Mouse (Mus musculus): ENCODE measurements around the gene Nfix. TPM values are rescaled to one million over a fixed set of nuclear protein-coding genes. Genes with fewer than 3 reads are reported as not detected.
A peak's percentile ranks its signal among the peaks of the same experiment; 100 is the strongest.

The Nfix gene
- total RNA-seq, 1 experiment from 2014 or later, result 124 TPM

DNA sequence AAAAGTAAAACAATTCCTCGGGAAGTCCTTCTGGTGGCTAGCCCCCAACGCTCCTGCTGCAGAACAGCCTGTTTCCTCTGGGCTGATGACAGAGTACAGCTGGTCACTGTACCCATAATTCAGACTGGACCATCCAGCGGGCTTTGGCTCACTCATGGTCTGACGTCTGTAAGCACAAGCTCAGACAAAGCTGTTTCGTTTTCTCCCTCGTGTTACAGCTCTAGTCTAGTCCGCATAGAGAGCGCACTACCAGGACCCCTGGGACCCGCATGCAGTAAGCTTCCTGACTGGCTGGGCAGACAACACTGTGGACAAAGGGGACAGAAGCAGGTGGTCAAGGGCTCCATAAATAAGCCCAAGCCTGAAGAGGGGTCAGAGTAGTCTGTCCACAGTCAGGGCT lies 33.7 kb downstream of the Nfix start:
- no peak for DNase-seq

DNA sequence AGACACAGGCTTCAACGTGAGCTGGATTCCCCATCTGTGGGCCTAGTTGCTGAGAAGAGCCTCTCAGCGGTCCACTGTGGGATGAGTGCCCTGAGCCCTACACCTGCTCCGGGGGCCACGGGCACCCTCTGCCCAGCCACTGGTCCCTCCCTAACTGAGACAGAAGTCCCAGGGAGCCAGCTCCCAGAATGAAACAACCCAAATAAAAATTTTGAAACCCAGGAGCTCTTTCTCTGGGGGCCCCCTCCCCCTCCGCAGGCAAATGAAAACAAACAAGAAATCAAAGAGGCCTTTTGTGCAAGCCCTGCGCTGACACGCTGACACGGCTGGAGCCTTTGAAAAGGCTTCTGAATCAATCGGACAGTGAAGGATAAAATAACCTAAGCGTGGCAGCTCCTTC lies 34.5 kb downstream of the Nfix start:
- DNase-seq, result no peak

DNA sequence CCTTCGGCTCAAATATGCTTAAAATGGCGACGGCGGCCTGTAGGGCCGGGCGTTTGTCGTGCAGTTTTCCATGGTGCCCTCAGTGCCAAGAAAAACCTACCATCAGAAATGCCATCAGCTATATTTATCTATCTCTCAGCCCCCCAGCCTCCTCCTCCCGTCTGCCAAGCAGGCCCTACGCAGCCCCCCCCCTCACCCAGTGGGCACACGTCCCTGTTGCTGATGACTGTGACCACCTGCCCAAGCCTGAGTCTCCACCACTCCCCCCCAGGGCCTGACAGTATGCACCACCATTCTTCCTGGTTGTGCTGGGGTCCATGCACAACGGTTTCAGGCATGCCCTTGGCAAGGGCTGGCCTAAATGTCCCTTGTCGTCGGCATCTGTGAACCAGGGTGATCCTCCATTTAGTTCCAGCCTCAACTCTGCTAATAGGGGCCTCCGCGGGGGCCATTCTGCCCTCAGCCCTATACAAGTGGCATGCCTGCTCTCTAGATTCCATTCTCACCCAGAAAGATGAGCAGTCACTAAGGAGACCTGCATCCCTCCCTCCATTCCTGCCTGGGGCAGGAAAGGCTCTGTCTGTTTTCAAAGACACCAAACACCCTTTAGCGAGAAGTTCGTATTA lies 35.2 kb downstream of the Nfix start:
- no peak for DNase-seq

DNA sequence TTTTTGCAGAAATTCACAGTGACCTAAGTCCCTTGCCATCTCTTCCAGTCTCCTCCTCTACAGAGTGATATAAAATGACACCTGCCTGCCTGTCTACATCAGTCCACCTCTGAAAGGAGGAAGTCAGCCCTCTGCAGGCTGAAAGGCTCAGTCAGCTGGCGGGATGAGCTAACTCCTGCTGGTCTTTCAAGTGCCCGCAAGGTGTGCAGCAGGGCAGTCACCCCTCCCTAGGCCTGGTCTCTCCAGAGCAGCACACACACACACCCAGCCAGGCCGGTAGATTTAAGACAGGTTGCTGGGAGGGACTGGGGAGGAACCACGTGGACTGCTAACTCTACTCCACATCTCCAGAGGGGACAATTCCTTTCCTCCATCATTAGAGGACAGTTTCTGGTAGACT lies 36.0 kb downstream of the Nfix start:
- DNase-seq, result no peak

DNA sequence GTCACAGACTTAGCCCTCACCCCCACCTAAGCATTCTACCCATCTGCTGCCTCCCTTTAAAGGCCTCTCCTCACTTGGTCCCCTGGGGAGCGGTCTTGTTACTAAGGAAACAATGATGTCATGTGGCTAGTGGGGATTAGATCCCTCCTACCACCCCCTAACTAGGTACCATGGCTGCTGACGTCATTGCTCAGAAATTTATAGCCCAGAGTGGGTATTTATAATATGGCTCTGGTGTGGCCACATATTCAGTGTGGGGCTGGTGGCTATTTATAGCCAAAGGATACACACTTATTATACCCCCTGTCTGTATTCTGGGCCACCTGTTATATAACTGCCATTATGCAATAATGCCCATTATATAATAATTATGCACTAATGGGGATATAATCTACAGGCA lies 39.2 kb downstream of the Nfix start:
- DNase-seq, result no peak

DNA sequence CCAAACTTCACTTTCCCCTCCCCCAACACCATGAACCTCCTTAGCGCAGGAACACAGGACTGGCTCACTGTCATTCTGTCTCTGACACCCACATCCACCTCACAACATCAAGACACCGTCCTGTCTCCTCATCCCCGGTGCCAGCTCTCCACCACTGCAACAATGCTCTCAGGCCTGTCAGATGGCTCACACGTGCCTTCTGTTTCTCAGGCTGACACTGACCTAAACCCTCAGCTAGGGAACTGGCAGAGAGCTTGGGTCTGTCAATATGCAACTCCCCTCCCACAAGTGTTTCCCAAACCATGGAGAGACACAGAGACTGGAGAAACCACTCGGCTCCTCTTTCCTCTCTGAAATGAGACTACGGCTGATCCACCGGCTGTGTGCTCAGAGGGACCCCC lies 39.7 kb downstream of the Nfix start:
- no peak for DNase-seq

DNA sequence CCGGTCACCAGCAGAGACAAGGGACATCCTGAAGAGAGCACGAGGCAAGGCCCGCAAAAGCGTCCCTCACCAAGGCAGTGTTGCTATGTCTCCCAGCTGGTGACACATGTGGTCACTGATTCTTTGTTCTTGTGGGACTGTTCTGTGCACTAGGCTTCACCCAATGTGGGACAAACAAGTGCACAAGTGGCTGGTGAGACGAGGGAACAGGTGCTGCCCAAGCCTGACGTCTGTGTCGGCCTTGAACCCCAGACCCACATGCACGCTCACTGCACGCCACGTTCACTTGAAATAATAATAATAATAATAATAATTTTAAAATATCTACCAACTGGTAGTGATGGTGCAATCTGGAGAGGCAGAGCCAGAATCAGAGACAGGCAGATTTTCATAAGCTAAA lies 40.4 kb downstream of the Nfix start:
- no peak for DNase-seq

DNA sequence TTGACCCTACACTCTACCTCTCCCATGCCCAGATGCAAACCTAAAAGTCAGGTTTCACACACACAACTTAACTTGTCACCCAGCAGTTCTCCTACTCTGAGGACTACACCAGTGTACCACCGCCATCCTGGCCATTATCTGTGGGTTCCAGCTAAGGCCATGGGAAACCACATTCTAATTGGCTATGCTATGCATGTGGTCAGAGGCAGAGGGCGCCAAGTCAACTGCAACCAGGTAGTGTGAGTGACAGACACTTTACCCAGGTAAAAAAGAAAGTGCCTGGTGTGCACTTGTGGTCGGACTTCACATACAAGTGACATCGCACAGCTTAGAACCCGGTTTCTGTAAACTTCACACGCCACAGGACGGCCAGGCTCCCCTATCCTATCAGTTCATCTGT lies 41.0 kb downstream of the Nfix start:
- no peak for DNase-seq

DNA sequence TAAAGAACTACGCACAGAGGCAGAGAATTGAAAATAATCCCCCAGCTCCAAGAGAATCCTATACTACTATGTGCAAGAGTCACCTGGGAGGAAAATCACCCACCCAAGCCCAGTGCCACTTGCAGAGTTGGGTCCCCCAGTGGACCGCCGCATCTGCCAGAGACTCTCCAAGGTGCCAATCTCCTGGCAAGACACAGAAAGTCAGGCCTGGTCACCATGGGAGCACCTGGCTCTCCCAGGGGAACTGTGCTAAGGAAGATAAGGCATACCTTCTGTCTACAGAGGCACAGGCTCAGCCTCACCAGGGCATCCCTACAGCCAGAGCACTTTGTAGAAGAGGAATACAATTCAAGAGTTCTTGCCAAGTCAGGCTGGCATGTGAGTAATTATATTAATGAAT lies 41.8 kb downstream of the Nfix start:
- no peak for DNase-seq

DNA sequence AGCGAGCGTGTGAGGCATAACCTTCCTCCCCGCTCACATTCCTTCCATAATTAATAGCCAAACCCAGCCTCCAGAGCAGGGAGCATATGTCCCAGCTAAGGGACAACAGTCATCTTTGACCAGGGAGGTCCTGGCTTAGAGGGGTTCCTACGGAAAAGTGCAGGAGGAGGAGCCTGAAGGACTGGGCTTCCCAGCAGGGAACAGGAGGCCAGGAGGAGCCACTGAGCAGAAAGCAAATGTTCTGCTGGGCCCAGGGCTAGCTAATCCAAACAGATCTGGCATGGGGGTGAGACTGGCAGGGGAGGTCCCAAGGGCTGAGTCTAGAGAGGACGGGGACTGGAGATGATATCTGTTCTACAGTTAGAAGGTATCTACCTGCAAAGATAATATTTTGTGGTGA lies 42.6 kb downstream of the Nfix start:
- no peak for DNase-seq

DNA sequence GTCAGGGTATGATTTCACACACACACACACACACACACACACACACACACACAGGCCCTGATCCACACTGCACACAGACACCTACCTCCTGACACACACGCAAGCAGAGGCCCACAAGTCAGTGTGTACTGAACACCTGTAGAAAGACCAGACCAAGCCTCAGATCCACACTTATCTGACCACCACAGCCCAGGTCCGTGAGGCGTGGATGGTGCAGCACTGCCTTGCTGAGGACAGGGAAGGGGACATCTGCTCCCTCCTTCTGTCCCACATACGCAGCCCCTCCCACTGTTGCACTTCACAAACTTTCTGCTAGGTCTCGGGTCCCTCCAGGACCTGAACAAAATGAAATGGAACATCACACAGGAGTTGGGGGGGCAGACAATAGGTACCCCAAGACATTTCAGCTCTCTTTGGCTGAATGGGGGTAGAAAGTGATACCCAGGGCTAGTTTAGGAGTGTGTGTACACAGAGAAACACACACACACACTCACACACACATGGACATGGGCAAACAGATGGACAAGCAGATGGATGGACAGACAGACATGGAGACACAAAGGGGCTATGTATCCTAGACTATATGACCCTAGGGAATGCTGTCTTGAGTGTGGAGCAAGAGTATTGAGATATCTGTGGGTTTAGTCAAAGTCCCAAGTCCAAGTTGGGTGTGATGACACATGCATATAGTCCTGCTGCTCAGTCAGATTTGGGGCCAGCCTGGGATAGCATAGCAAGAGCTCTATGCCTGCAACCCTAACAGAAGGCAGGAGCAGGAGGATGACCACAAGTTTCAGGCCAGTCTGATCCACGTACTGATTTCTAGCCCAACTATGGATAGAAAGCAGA lies 47.2 kb downstream of the Nfix start:
- DNase-seq, result no peak

DNA sequence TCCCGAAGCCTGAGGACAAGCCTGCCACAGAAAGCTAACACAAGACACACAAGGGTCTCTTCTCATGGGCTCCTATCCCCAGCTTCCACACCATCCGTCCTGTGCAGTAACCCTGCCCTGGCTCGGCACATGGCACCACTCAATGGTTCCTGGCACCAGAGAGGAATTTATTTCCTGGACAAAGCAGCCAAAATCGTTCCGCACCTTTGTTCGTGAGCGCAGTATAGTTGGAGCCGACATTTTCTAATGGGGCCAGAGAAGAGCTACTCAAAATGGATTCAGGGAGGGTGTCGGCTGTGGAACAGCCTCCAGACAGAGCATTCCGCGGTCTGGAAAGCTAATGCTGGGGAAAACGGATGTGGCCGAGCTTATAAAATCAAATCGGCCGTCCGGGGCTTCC lies 50.6 kb downstream of the Nfix start:
- no peak for DNase-seq

DNA sequence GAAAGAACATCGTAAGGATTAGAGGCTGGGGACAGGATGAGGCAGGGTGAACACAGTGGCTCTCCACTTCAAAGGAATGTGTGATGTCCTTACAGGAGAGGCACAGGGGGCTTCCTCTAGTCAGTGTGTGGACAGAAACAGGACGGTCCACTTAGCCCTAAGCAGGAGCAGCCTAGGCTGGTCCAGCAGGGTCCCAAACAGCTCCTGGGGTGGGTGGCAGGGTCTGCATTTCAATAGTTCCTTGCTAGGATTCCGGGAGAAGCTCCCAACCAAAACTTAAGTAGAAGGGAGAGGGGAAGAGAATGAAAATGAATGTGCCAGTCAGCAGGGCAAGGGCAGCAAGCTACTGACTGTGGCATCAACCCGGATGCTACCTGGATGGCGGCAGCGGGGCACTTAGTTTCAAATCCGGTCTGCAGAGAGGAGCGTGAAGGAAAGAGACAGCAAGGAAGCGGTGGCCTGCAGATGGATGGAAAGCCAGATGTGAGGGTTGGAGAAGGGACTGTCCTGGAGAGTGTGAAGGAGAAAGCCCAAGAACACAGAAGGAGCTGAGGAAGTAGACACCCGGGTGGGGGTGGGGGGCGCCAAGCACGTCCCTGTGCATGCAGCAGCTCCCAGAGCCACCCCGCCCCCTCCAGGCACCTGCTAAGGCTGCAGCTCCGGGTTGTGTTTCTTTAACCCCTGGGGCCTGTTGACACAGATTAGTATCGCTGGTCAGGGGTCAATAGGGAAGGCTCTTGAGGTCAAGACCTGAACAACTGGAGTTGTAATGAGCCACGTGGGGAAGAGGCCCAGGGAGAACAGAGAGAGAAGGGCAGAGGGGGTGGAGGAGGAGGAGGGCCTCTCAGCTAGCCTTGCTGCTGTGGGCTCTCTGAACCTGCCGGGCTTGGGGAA lies 54.9 kb downstream of the Nfix start:
- DNase-seq, result no peak

DNA sequence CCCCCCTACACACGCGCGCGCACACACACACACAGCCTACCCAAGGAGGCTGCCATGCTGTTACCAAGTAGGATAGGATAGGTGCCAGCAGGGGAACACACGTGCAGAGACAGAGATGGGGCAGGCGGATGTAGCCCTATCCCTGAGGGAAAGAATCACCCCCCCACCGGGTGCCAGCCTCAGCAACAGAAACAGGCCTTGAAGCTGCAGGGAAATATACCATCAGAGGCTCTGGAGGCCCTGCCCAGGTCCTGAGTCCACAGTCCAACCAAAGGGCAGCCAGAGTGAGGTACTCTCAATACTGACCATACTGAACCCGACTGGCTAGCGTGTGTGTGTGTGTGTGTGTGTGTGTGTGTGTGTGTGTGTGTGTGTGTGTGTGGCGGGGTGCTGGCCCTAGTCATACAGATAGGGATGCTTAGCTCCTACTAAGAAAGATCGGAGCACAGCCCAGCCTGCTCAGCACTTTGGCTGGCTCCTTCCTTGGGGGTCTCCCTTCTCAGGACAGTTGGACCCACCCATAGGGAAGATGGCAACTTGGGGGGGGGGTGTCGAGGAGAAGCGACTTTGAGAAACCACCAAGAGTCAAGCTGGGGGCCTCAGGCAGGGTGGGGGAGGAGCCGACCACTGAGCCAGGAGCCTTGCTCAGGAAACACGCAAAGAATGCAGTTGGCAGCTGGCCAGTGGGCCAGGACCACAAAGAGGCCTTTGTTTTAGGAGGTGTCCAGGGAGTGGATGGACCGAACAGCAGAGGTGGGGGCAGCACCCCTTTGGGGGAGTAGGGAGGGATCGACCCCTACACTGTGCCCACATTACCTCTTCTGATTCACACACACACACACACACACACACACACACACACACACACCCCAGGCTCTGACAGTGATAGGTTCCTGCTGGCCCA lies 56.4 kb downstream of the Nfix start:
- peak; percentile 75 for DNase-seq

DNA sequence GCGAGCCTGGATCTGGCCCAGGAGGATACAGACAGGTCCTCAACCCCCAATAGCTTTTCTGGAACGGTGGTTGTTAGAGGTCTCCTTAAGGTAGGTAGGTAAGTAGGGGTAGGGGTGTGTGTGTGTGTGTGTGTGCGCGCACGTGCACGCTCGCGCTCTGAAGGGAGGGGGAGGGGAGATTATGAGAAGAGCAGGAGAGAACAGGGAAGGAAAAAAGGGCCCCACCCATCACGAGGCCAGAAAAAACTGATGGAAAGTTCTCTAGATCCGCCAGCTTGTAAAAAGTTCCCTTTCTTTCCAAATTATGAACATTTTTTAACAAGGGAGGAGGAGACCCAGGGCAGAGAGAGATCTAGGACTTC lies 57.1 kb downstream of the Nfix start:
- DNase-seq, result no peak

DNA sequence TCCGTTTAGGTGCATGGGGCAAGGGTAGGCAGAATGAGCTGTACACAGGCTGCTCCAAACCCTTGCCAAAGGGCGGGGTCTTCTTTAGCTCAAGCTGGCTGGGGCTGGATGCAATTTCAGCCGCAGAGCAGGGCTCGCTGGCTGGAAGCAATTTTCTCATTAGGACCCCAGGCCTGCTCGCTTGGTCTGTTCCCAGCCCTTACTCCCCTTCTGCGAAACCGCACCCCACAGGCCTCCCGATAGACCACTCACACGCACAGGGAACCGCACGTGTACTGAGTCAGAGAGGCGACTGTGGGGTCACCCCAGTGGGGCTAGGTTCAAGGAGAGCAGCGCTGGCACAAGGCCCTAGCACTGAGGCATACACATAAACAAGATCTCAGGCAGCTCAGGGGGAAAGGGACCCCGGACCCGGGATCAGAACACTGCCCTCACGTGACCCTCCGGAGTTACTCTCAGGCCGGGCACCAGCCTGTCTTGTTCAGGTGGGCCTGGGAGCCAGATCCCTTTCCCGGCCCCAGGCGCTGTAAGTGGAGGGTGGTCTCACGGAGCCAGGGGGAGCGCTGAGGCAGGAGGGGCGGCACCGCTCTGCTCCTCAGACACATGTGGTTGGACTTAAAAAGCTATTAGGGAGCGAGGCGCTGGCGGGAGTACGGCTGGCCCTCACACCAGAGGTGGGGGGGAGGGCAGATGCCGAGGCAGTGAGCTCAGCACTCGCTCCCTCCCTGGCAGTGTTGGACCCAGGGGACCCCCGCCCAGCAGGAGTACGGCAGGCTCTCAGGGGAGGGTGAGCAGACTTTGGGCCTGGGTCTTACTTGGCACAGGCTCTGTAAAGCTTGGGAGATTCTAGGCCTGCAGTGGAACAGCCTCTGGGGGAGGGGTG lies 57.7 kb downstream of the Nfix start:
- DNase-seq, result peak; percentile 58

DNA sequence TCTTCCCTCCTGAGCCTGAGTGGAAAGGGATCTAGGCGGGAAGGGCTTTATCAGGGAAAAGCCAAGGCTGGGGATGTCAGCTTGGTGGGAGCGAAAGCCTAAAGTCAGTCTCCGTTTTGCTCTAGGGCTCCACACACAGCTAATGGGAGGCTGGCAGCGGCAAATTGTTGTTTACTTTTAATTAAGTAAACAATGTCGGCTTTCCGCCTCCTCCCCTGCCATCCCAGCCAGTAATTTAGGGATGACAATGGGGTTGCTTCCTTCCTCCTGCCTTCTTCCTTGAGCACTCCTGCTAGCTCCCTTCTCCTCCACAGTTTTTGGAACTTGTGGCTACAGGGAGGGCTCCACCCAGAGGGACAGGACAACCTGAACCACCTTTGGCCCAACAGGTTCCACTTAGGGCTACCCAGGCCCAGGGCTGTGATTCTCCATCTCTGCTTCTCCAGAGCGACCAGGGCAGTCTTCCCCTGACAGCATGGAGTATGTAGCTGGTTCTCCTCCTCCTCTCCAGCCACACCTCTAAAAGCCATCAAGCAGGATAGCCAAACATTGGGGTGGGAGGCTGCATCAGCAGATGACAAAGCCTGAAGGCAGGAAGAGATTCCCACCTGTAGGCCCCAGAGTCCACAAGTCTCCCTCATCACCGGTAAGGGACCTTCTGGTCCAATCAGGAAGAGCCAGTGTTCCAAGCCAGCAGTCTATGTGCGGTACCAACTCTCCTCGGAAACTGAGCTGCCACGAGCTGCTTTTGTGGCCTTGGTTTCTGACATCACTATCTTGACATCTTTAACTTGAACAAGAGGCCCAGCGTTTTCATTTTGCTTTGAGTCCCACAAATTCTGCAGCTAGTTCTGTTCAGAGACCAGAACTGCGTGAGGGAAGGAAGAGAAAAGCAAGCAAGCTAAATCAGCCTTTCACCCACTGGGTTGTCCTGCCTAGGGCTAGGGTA lies 59.0 kb downstream of the Nfix start:
- no peak for DNase-seq

DNA sequence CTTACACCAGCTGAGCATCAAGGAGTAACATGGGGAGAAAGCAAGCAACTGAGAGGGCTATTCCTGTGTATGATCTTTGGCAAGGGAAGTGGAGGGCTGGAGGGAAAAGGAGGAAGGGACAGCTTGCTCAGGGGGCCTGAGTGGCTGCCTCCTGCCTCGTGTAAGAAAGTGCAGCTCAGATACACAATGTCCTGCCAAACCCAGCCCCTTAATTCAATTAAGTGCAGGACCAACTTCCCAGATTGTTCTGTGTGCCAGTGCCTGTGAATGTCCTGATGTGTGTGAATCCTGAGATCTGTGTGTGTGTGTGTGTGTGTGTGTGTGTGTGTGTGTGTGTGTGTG lies 60.8 kb downstream of the Nfix start:
- DNase-seq, result no peak

DNA sequence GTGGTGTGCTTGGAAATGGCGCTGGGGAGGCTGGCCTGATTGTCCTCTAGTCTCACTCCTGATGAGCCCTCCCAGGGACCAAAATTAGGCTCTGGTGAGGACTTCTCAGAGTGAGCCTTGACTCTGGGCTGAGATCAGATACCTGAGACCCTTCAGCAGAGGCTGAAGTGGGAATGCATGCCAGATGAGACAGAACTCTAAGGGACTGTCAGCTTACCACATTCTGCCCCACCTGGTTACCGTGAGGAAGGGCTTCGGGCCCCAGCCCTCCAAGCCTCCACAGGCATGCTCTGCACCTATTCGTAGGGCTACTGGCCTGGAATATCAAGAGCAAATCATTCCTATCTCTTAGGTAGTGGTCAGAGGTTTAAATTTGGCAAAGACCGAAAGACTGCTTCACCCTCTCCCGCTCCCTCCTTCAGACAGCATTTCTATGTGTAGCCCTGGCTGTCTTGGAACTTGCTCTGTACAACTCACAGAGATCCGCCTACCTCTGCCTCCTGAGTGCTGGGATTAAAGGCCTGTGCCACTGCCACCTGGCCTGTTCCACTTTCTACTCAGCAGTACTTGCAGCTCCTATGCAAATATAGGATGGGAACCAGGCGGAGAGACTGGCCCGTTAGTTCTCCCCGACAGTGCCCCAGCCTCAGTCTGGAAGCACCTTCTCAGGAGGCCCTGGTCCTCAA lies 61.3 kb downstream of the Nfix start:
- no peak for DNase-seq

All from adrenal gland, postnatal 14 days (tissue).